Mouse (Mus musculus) cerebellum, postnatal 36 days (tissue): Measurements from ENCODE around the gene Cela1.

Source experiments
- DNase-seq, 2 experiments: peaks; one replicate each; pipeline ENCODE4 v3.0.0; 2021 to 2022; ENCODE audit warnings: mixed read lengths in 2 of 2

The Cela1 gene

GRCm38 (mm10) chr15:100632323-100632722 lies 55.4 kb downstream of the Cela1 start:
- DNase-seq = no peak

- no peak for DNase-seq
These were observed 56.1 kb downstream of the Cela1 start for GRCm38 (mm10) chr15:100631454-100632170.

- no peak for DNase-seq
These were observed 57.6 kb downstream of the Cela1 start for GRCm38 (mm10) chr15:100630126-100630525.

GRCm38 (mm10) chr15:100628797-100629196 lies 58.9 kb downstream of the Cela1 start:
- no peak for DNase-seq

- no peak for DNase-seq
These were observed 59.8 kb downstream of the Cela1 start for GRCm38 (mm10) chr15:100627774-100628370.

- no peak for DNase-seq
These were observed 60.4 kb downstream of the Cela1 start for GRCm38 (mm10) chr15:100627287-100627686.

GRCm38 (mm10) chr15:100624435-100624834 lies 63.3 kb downstream of the Cela1 start:
- no peak for DNase-seq
